Mouse (Mus musculus) urinary bladder, postnatal 0 days (tissue): ENCODE results near the gene Fam171a2. TPM values are rescaled to one million over a fixed set of nuclear protein-coding genes. Genes with fewer than 3 reads are reported as not detected.

Source experiments
- microRNA-seq: library from miRNA; unstranded; fragments of <30 nt; microRNA quantifications from one replicate; pipeline ENCODE4, GENCODE M21; 2016
- polyA plus RNA-seq: library from polyadenylated mRNA; unstranded; fragments of >200 nt; fragmentation: Nextera tagmentation; extraction: Ambion mirVana; gene quantifications from 2 replicates; pipeline ENCODE4 v1.2.1, GENCODE M21; 2015

Gene Fam171a2
- polyA plus RNA-seq = 1.9 and 2.3 TPM in 2 replicates

DNA sequence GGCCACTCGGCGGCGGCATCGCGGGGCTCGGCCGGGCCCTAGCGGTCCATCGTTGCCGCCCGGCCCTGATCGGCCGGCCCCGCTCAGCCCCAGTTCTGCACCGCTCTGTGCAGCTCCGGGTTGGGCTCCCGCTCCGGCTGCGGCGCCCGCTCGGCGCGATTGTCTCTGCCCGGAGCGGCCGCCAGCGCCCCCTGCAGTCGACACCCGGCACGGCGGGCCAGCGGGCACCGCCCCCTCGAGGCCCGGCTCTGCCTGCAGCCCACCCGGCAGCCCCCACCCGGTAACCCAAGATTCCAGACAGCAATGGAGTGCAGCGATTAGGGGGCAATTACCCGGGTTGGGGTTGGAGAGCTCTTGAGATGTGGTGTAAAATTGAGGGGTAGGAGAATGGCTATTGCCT is at the start of gene Fam171a2:
Gene Fam171a2, minus strand, starts transcription at position 186 of the 400 bp plus-strand sequence.

DNA sequence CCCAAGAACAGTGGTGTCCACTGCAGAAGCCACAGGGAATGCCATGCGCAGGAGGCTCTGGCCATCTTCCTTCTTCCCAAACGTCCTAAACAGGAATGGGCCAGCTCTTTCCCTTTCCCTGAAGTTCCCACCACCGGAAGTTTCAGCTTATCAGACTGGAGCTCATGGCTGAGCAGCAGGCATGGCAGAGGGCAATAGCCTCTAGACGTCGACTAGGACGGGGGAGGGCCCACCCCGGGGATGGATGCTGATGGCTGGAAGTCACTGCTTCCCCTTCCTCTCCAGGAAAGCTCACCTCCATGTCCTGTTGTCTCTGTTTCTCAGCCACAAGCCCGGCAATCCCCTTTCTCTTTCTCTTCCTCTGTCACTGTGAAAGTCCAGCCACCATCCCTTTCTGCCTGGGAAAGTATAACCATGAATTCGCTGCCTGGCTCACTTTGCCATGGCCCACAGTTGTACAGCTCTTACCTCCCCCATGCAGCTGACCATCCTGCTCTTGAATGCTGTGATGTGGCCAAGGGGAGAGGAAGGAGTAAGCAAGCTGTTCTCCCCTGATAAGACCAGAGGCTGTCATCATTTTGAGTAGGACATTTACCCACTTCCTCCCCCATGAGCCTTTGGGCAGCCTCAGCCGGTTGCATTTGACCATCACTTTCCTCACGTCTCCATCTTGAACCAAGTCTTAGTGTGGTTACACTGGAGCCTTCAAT is 22.3 kb upstream of the Fam171a2 start, which contains the start of gene Itga2b:
Gene Itga2b, minus strand, starts transcription at position 475 of the 710 bp plus-strand sequence.

DNA sequence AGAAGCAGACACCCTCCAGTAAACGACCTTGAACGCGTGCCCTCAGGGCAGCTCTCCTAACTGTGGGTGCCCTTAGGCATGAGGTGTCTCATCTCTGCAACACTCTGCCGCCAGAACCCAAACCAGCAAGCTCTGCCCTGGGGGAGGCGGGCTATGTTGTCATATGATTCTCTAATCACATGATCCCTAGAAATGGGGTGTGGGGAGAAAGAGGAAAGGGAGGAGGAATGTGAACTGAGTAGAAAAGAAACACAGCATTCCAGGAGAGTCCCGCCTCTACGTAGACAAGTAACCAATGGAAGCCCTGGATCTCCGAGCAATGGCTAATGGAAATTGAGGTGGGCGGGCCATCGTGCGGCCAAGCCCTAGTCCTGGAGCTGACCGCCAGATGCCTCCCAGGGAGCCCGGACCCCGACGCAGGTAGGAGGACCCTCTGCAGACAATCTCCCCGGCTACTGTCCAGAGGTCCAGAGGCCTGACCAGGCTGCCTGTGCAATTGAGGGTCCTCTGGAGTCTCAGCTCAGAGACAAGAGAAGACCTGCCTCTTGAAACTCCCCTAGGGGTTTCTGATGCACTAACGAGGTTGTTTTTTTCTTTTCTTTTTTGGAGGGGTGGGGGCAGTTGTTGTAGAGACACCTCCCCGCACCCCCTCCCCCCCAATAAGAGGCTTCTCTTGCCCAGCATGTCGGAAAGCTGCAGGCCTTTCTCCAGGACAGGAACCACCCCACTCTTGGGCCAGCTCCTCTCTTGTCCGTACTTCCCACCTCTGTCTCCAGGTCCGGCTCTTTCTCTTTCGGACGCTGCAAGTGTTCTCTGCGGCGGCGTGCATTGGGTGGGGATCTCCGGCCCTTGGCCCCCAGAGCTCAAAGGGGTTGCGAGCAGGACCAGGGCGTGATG is 17.1 kb downstream of the Fam171a2 start, which contains the start of gene Grn:
Gene Grn, plus strand, starts transcription at position 195 of the 897 bp plus-strand sequence.

DNA sequence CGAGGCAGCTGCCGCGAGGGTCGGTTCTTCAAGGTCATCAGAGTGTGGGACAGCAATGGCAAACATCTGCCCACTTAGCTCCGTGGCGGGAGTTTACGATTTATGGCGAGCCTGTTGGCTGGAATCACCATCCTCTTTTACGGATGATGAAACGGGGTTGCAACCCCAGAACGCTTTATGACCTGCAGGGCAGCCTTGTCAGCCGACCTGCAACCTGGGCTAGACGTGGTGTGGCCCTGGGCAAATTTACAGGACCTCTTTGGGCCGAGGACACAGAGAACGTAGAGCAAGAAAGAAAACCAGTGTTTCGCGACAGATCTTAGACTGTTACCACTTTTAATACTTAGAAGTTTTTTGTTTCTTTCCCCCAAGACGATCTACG is 39.7 kb downstream of the Fam171a2 start, which contains the start of gene Slc25a39:
Gene Slc25a39, minus strand, starts transcription at position 113 of the 382 bp plus-strand sequence.

DNA sequence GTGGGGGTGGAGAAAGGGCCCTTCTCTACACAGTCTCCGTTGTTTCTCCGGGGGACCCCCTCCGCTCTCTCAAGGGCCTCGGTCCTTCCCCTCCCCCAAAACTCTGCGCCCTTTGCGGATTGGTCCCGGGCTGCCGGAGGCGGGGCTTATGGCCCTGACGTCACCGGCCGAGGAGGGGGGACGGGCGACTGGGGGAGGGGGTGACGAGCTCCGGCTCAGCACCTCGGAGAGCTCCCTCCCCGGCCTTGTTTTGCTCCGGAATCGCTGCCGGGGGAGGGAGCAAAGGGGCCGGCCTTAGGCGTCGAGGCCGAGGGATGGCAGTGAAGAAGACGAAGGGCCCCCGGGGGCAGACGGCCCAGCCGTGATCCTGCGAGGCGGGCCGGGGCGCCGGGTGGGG is 54.2 kb downstream of the Fam171a2 start, which contains the start of gene Rundc3a:
Gene Rundc3a, plus strand, starts transcription at position 166 of the 397 bp plus-strand sequence.

Small RNAs within 50 kb of the gene (microRNA-seq; reads per million reads assigned to microRNA genes)
- gene Mir6930 = not detected

Other genes starting within 250 kb of the Fam171a2 start
- gene Hdac5, start 217.5 kb downstream of the Fam171a2 start, polyA plus RNA-seq = 27.9 and 31.5 TPM in 2 replicates
- 2.9 and 3.0 TPM in 2 replicates for gene BC030867, start 198.8 kb downstream of the Fam171a2 start, polyA plus RNA-seq
- gene Asb16, start 178.9 kb downstream of the Fam171a2 start, polyA plus RNA-seq = not detected in 2 replicates
- gene Tmub2, start 162.8 kb downstream of the Fam171a2 start, polyA plus RNA-seq = 26.6 and 32.6 TPM in 2 replicates
- 7.1 and 7.5 TPM in 2 replicates for gene Atxn7l3, start 151.1 kb downstream of the Fam171a2 start, polyA plus RNA-seq
- gene Ubtf, start 127.9 kb downstream of the Fam171a2 start, polyA plus RNA-seq = 38.5 and 48.7 TPM in 2 replicates
- gene Slc4a1, start 81.5 kb downstream of the Fam171a2 start, polyA plus RNA-seq = 1.1 and 2.6 TPM in 2 replicates
- gene Rundc3a, start 54.3 kb downstream of the Fam171a2 start, polyA plus RNA-seq = 1.00 and 1.1 TPM in 2 replicates
- gene Slc25a39, start 39.7 kb downstream of the Fam171a2 start, polyA plus RNA-seq = 129 and 150 TPM in 2 replicates
- gene Grn, start 17.4 kb downstream of the Fam171a2 start, polyA plus RNA-seq = 269 and 325 TPM in 2 replicates
- gene Itga2b, start 22.4 kb upstream of the Fam171a2 start, polyA plus RNA-seq = 4.1 and 9.6 TPM in 2 replicates
- 20.4 and 21.3 TPM in 2 replicates for gene Gpatch8, start 108.7 kb upstream of the Fam171a2 start, polyA plus RNA-seq
- gene Gm11627, start 131.8 kb upstream of the Fam171a2 start, polyA plus RNA-seq = 79.0 and 84.2 TPM in 2 replicates
- gene Fzd2, start 156.7 kb upstream of the Fam171a2 start, polyA plus RNA-seq = 29.2 and 37.8 TPM in 2 replicates
- 0.10 and 0.26 TPM in 2 replicates for gene Meioc, start 216.0 kb upstream of the Fam171a2 start, polyA plus RNA-seq